Mouse (Mus musculus) heart, embryonic 15.5 days (tissue): ENCODE results near the gene Simc1. TPM values are rescaled to one million over a fixed set of nuclear protein-coding genes. Genes with fewer than 3 reads are reported as not detected.
A peak's percentile ranks its signal among the peaks of the same experiment; 100 is the strongest.
"Not testable (repeated sequence)": the region's sequence is repeated elsewhere in the genome, so short reads cannot be mapped to it uniquely, and the experiment has no call there.

ENCODE experiments used
- ATAC-seq: fragments of 200-750 bp; cut with Nextera tagmentation; replicated peaks from 2 replicates; pipeline ENCODE4 v1.8.0; 2017; ENCODE audit warnings: low read depth, moderate TSS enrichment; ENCODE audit not compliant: insufficient number of reproducible peaks, insufficient read depth, low FRiP score
- H3K27ac ChIP-seq: fragments of 300-500 bp; sonication (generic); 2 replicates; pipeline ENCODE4 v1.5.1; 2015; ENCODE audit warnings: mild to moderate bottlenecking, inconsistent platforms
- H3K27me3 ChIP-seq: fragments of 300-500 bp; sonication (generic); 2 replicates; pipeline ENCODE4 v1.6.1; 2015; ENCODE audit warnings: inconsistent platforms
- H3K36me3 ChIP-seq: fragments of 300-500 bp; sonication (generic); 2 replicates; pipeline ENCODE4 v1.6.1; 2015; ENCODE audit warnings: mild to moderate bottlenecking, inconsistent platforms
- H3K4me1 ChIP-seq: fragments of 300-500 bp; sonication (generic); replicated peaks from 2 replicates; pipeline ENCODE4 v1.6.1; 2015; ENCODE audit warnings: inconsistent platforms
- H3K4me2 ChIP-seq: fragments of 300-500 bp; sonication (generic); 2 replicates; pipeline ENCODE4 v1.6.1; 2015; ENCODE audit warnings: inconsistent platforms, mild to moderate bottlenecking, moderate library complexity
- H3K4me3 ChIP-seq: fragments of 300-500 bp; sonication (generic); 2 replicates; pipeline ENCODE4 v1.5.1; 2015; ENCODE audit warnings: mild to moderate bottlenecking, inconsistent platforms
- H3K9ac ChIP-seq: fragments of 300-500 bp; sonication (generic); 2 replicates; pipeline ENCODE4 v1.6.1; 2015; ENCODE audit warnings: mild to moderate bottlenecking, inconsistent platforms
- H3K9me3 ChIP-seq: fragments of 300-500 bp; sonication (generic); replicated peaks from 2 replicates; pipeline ENCODE4 v1.6.1; 2016; ENCODE audit warnings: inconsistent platforms
- WGBS: fragments of 180-500 bp; shearing (Covaris S2); methylation state at CpG from one replicate; pipeline ENCODE4 v1.1.7; 2015; ENCODE audit warnings: mixed read lengths; 5-methylcytosine and 5-hydroxymethylcytosine counted together
- polyA plus RNA-seq: library from polyadenylated mRNA; unstranded; fragments of >200 nt; fragmentation: Nextera tagmentation; extraction: Ambion mirVana; gene quantifications from 2 replicates; pipeline ENCODE4 v1.2.1, GENCODE M21; 2015

The Simc1 gene
- polyA plus RNA-seq, 1 experiment from 2014 or later: 3.4 TPM

DNA sequence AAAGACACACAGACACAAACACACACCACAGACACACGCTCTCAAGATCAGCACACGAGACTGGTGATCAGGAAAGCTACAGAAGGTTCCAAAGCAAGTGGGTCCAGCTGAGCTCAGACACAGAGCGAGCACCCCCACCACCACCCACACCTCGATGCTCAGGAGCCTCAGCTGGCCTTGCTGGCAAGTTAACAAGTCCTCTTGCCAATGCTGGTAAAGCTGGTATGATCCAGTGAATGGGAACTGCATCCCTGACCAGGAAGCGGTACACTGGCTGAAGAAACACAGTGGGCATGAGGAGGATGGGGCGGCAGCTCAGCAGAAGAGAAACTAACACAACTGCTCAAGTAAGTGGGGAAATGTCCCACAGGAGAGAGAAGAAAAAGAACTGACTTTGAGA, 12.2 kb upstream of the Simc1 start:
- no peak overlapping the region for H3K4me2 ChIP-seq
- 77% methylated on average over 6 of the region's 6 CpGs for WGBS
- no peaks in the 10 kb centered on the region for H3K4me1 ChIP-seq
- no peaks in the 10 kb centered on the region for H3K36me3 ChIP-seq
- ATAC-seq: no peak
- no peak overlapping the region for H3K4me3 ChIP-seq
- no peaks in the 10 kb centered on the region for H3K27me3 ChIP-seq
- H3K9me3 ChIP-seq: no peaks in the 10 kb centered on the region
- no peak overlapping the region for H3K27ac ChIP-seq
- no peak overlapping the region for H3K9ac ChIP-seq

- H3K4me1 ChIP-seq: peaks cover 11% of the 10 kb centered on the region
- ATAC-seq: not testable (repeated sequence)
Observed at GRCm38 (mm10) chr13:54499551-54499950, 4.0 kb upstream of the Simc1 start.

GRCm38 (mm10) chr13:54501352-54501751, 2.2 kb upstream of the Simc1 start:
- H3K4me1 ChIP-seq: peaks cover 16% of the 10 kb centered on the region
- H3K9ac ChIP-seq: no peak overlapping the region
- H3K4me3 ChIP-seq: no peak overlapping the region
- H3K4me2 ChIP-seq: no peak overlapping the region
- H3K36me3 ChIP-seq: no peaks in the 10 kb centered on the region
- H3K27ac ChIP-seq: no peak overlapping the region
- 61% methylated on average over 2 of the region's 2 CpGs for WGBS
- H3K9me3 ChIP-seq: no peaks in the 10 kb centered on the region
- H3K27me3 ChIP-seq: no peaks in the 10 kb centered on the region; the same call in 1 of the 2 replicates
- no peak for ATAC-seq

More at GRCm38 (mm10) chr13:54499551-54499950, 4.0 kb upstream of the Simc1 start:
- H3K4me2 ChIP-seq, H3K4me3 ChIP-seq, H3K9me3 ChIP-seq, H3K27ac ChIP-seq, H3K27me3 ChIP-seq, H3K36me3 ChIP-seq, H3K9ac ChIP-seq: not testable (repeated sequence)
- WGBS: 90% methylated on average over 7 of the region's 7 CpGs

DNA sequence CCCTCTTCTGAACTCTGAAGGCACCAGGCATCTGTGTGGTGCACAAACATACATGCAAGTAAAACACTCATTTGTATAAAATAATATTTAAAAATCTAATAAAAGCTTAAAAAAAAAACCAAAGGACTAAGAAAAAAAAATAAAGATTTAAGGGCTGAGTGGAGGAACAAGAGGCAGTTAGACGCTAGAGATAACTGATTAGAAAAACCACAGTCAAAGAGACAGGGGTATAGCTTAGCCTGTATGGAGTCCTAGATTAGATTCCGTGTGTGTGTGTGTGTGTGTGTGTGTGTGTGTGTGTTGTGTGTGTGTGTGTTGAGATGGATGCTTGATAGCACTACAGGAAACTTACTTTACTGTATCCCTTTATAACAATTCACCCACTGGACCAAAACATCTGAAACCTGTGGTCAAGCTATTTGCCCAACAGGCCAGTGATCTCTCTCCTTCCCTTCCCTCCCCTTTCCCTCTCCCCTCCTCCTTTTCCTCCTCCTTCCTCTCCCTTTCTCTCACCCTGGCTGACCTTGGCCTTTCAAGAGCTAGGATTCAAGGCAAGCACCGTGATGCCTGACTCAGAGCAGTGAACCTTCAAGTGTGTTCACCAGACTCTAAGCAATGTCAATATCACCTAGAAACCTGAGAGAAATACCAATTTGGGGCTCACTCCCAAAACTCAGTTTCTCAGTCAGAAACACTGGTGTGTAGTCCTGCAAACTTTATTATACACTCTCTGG, 1.5 kb upstream of the Simc1 start:
- Histone ChIP-seq H3K9me3 (no peaks in the 10 kb centered on the region), H3K4me3 (no peak overlapping the region), H3K27me3 (no peaks in the 10 kb centered on the region; the same call in 1 of the 2 replicates), H3K9ac (no peak overlapping the region), H3K4me2 (no peak overlapping the region), H3K27ac (no peak overlapping the region), H3K4me1 (peaks cover 16% of the 10 kb centered on the region), H3K36me3 (no peaks in the 10 kb centered on the region)
- no peak for ATAC-seq
- WGBS: 47% methylated on average over 3 of the region's 3 CpGs

GRCm38 (mm10) chr13:54503278-54503603, 338 bp upstream of the Simc1 start:
- Histone ChIP-seq H3K4me3 (peak overlapping the region; percentile 66), H3K4me1 (peaks cover 16% of the 10 kb centered on the region)
- WGBS: 3% methylated on average over 14 of the region's 14 CpGs

DNA sequence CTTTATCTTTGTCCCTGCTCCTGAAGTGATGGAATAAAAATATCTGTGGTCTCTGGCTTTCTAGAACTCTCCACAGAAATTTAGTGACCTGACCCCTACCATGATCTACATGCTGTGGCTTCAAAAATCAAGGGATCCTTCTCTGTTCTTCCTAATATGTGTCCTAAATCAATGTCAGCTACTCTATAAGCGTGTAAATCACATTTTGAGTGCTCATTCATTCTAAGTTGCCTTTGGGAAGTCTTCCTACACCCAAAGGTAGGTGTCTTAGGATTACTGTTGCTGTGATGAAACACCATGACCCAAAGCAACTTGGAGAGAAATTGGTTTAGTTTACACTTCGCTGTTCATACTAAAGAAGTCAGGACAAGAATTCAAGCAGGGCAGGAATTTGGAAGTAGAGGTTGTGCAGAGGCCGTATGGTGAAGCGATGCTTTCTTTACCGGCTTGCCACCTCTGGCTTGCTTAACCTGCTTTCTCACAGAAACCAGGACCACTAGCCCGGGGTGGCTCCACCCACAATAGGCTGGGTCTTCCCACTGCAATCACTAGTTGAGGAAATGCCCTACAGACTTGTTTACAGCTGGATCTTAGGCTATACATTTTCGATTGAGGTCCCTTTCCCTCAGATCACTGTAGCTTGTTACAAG, 1.2 kb downstream of the Simc1 start:
- Histone ChIP-seq H3K4me1 (peaks cover 16% of the 10 kb centered on the region), H3K27me3 (no peaks in the 10 kb centered on the region; the same call in 1 of the 2 replicates), H3K4me2 (peak overlapping the region; percentile 88), H3K36me3 (no peaks in the 10 kb centered on the region), H3K9me3 (no peaks in the 10 kb centered on the region), H3K27ac (no peak overlapping the region), H3K4me3 (peak overlapping the region; percentile 66), H3K9ac (peak overlapping the region; percentile 73)
- no peak for ATAC-seq
- 47% methylated on average over 7 of the region's 7 CpGs for WGBS

More at GRCm38 (mm10) chr13:54503278-54503603, 338 bp upstream of the Simc1 start:
- Histone ChIP-seq H3K9me3 (no peaks in the 10 kb centered on the region), H3K9ac (peak overlapping the region; percentile 73), H3K27me3 (no peaks in the 10 kb centered on the region; the same call in 1 of the 2 replicates), H3K27ac (no peak overlapping the region), H3K4me2 (peak overlapping the region; percentile 88), H3K36me3 (no peaks in the 10 kb centered on the region)
- no peak for ATAC-seq

GRCm38 (mm10) chr13:54505920-54506319, 2.3 kb downstream of the Simc1 start:
- ATAC-seq: no peak
- H3K9me3 ChIP-seq: no peaks in the 10 kb centered on the region
- H3K4me2 ChIP-seq: no peak overlapping the region
- WGBS: 92% methylated on average over 1 of the region's 1 CpGs
- H3K27ac ChIP-seq: no peak overlapping the region
- H3K9ac ChIP-seq: no peak overlapping the region
- peaks cover 16% of the 10 kb centered on the region for H3K4me1 ChIP-seq
- H3K27me3 ChIP-seq: no peaks in the 10 kb centered on the region; the same call in 1 of the 2 replicates
- no peak overlapping the region for H3K4me3 ChIP-seq
- no peaks in the 10 kb centered on the region for H3K36me3 ChIP-seq

DNA sequence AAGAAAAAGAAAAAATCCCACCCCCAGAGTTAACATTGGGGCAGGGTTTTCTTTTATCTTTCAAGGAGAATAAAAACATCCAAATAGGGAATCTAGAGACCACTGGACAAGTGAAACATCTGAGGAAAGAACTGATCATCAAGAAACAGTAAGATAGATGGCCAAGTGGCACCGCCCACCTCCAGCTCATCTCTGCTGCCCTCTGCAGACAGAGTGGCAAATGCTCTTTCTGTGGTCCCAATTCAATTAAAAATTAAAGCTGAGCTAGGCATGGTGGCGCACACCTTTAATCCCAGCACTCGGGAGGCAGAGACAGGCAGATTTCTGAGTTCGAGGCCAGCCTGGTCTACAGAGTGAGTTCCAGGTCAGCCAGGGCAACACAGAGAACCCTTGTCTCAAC, 16.6 kb downstream of the Simc1 start:
- H3K4me2 ChIP-seq: no peak overlapping the region
- peaks cover 20% of the 10 kb centered on the region; the same call in 1 of the 2 replicates for H3K36me3 ChIP-seq
- 91% methylated on average over 4 of the region's 4 CpGs for WGBS
- no peak overlapping the region for H3K9ac ChIP-seq
- H3K27me3 ChIP-seq: no peaks in the 10 kb centered on the region
- H3K27ac ChIP-seq: no peak overlapping the region
- no peaks in the 10 kb centered on the region for H3K4me1 ChIP-seq
- H3K9me3 ChIP-seq: no peaks in the 10 kb centered on the region
- H3K4me3 ChIP-seq: no peak overlapping the region
- no peak for ATAC-seq

- no peak overlapping the region for H3K9ac ChIP-seq
- no peak for ATAC-seq
- H3K27ac ChIP-seq: no peak overlapping the region
- no peaks in the 10 kb centered on the region for H3K27me3 ChIP-seq
- H3K4me3 ChIP-seq: no peak overlapping the region
- peaks cover 24% of the 10 kb centered on the region for H3K36me3 ChIP-seq
- H3K4me2 ChIP-seq: no peak overlapping the region
- H3K4me1 ChIP-seq: no peaks in the 10 kb centered on the region
- H3K9me3 ChIP-seq: no peaks in the 10 kb centered on the region
Observed at GRCm38 (mm10) chr13:54521181-54521580, 17.6 kb downstream of the Simc1 start.

GRCm38 (mm10) chr13:54527140-54527539, 23.6 kb downstream of the Simc1 start:
- no peak overlapping the region for H3K27ac ChIP-seq
- H3K36me3 ChIP-seq: peaks cover 31% of the 10 kb centered on the region
- no peak for ATAC-seq
- H3K4me3 ChIP-seq: no peak overlapping the region
- no peaks in the 10 kb centered on the region for H3K9me3 ChIP-seq
- H3K9ac ChIP-seq: no peak overlapping the region
- H3K4me2 ChIP-seq: no peak overlapping the region
- no peaks in the 10 kb centered on the region for H3K27me3 ChIP-seq
- 83% methylated on average over 6 of the region's 6 CpGs for WGBS
- no peaks in the 10 kb centered on the region for H3K4me1 ChIP-seq

DNA sequence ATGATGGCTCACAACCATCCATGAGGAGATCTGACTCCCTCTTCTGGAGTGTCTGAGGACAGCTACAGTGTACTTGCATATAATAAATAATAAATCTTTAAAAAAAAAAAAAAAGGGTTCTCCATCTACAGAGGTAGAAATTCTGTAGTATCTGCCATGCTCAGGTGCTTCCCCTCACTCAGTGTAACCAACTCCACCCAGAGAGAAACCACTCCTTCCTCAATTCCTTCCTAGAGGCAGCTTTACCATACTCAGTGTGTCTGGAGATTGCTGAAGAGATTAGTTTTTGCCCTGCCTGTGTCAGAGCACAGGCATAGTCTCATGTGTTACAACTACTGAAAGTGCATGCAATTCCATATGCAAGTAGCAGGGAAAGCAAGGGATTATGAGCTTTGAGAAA, 28.6 kb downstream of the Simc1 start:
- no peak for ATAC-seq
- Histone ChIP-seq H3K36me3 (peaks cover 18% of the 10 kb centered on the region), H3K27me3 (no peaks in the 10 kb centered on the region)

GRCm38 (mm10) chr13:54548036-54548435, 44.5 kb downstream of the Simc1 start:
- Histone ChIP-seq H3K9ac (no peak overlapping the region), H3K27ac (no peak overlapping the region), H3K4me2 (no peak overlapping the region), H3K27me3 (no peaks in the 10 kb centered on the region), H3K4me3 (no peak overlapping the region), H3K4me1 (no peaks in the 10 kb centered on the region), H3K36me3 (peaks cover 55% of the 10 kb centered on the region), H3K9me3 (no peaks in the 10 kb centered on the region)
- ATAC-seq: no peak
- 84% methylated on average over 7 of the region's 7 CpGs for WGBS

More for the DNA sequence above, 28.6 kb downstream of the Simc1 start:
- Histone ChIP-seq H3K27ac (no peak overlapping the region), H3K4me1 (no peaks in the 10 kb centered on the region), H3K9ac (no peak overlapping the region), H3K4me3 (no peak overlapping the region), H3K4me2 (no peak overlapping the region), H3K9me3 (no peaks in the 10 kb centered on the region)
